Mouse (Mus musculus): ENCODE measurements around the gene Kirrel3. TPM values are rescaled to one million over a fixed set of nuclear protein-coding genes. Genes with fewer than 3 reads are reported as not detected.

The Kirrel3 gene
- polyA plus RNA-seq, 1 experiment from 2014 or later = 2.5 TPM

GRCm38 (mm10) chr9:34704357-34704756 is 218.7 kb downstream of the Kirrel3 start:
- no peak overlapping the region for H3K9ac ChIP-seq (replicated peaks; ENCODE audit: low read length)
- 26% methylated on average over 2 of the region's 2 CpGs for WGBS
- H3K4me3 ChIP-seq (ENCODE audit: low read depth, low read length) = no peak overlapping the region
- no peak overlapping the region for H3K27ac ChIP-seq (replicated peaks; ENCODE audit: low read depth, low read length)
- no peak for ATAC-seq (replicated peaks; ENCODE audit: insufficient number of reproducible peaks, low FRiP score, low TSS enrichment, low read depth)
- H3K9me3 ChIP-seq (replicated peaks; ENCODE audit: control insufficient read depth, low read length) = no peaks in the 10 kb centered on the region
- no peaks in the 10 kb centered on the region for H3K4me1 ChIP-seq (ENCODE audit: control insufficient read depth, insufficient read depth, low read length)
- H3K36me3 ChIP-seq (replicated peaks; ENCODE audit: control insufficient read depth, insufficient read depth, low read depth, low read length) = no peaks in the 10 kb centered on the region
- DNase-seq (ENCODE audit: low spot score) = no peak
- no peaks in the 10 kb centered on the region for H3K27me3 ChIP-seq (ENCODE audit: control insufficient read depth, insufficient read depth, low read length)
- no peak overlapping the region for H3K4me2 ChIP-seq (ENCODE audit: low read depth, low read length)

GRCm38 (mm10) chr9:34706350-34706873 is 220.7 kb downstream of the Kirrel3 start:
- H3K36me3 ChIP-seq (replicated peaks; ENCODE audit: control insufficient read depth, insufficient read depth, low read depth, low read length) = no peaks in the 10 kb centered on the region
- no peak for ATAC-seq (replicated peaks; ENCODE audit: insufficient number of reproducible peaks, low FRiP score, low TSS enrichment, low read depth)
- no peak overlapping the region for H3K9ac ChIP-seq (replicated peaks; ENCODE audit: low read length)
- no peak overlapping the region for H3K4me3 ChIP-seq (ENCODE audit: low read depth, low read length)
- H3K27me3 ChIP-seq (ENCODE audit: control insufficient read depth, insufficient read depth, low read length) = no peaks in the 10 kb centered on the region
- no peaks in the 10 kb centered on the region for H3K9me3 ChIP-seq (replicated peaks; ENCODE audit: control insufficient read depth, low read length)
- DNase-seq (ENCODE audit: low spot score) = no peak
- H3K4me1 ChIP-seq (ENCODE audit: control insufficient read depth, insufficient read depth, low read length) = no peaks in the 10 kb centered on the region
- no peak overlapping the region for H3K27ac ChIP-seq (replicated peaks; ENCODE audit: low read depth, low read length)
- H3K4me2 ChIP-seq (ENCODE audit: low read depth, low read length) = no peak overlapping the region
- WGBS = 34% methylated on average over 4 of the region's 4 CpGs

GRCm38 (mm10) chr9:34708691-34709090 is 223.0 kb downstream of the Kirrel3 start:
- WGBS = 82% methylated on average over 6 of the region's 6 CpGs
- Histone ChIP-seq H3K36me3 (replicated peaks; ENCODE audit: control insufficient read depth, insufficient read depth, low read depth, low read length) (no peaks in the 10 kb centered on the region), H3K4me3 (ENCODE audit: low read depth, low read length) (no peak overlapping the region), H3K9me3 (replicated peaks; ENCODE audit: control insufficient read depth, low read length) (no peaks in the 10 kb centered on the region), H3K4me2 (ENCODE audit: low read depth, low read length) (no peak overlapping the region), H3K4me1 (ENCODE audit: control insufficient read depth, insufficient read depth, low read length) (no peaks in the 10 kb centered on the region), H3K27ac (replicated peaks; ENCODE audit: low read depth, low read length) (no peak overlapping the region), H3K27me3 (ENCODE audit: control insufficient read depth, insufficient read depth, low read length) (no peaks in the 10 kb centered on the region), H3K9ac (replicated peaks; ENCODE audit: low read length) (no peak overlapping the region)
- ATAC-seq (replicated peaks; ENCODE audit: insufficient number of reproducible peaks, low FRiP score, low TSS enrichment, low read depth) (no peak), DNase-seq (ENCODE audit: low spot score) (no peak)

GRCm38 (mm10) chr9:34711996-34712395 is 226.3 kb downstream of the Kirrel3 start:
- DNase-seq (ENCODE audit: low spot score) (no peak), ATAC-seq (replicated peaks; ENCODE audit: insufficient number of reproducible peaks, low FRiP score, low TSS enrichment, low read depth) (no peak)
- Histone ChIP-seq H3K36me3 (replicated peaks; ENCODE audit: control insufficient read depth, insufficient read depth, low read depth, low read length) (no peaks in the 10 kb centered on the region), H3K9ac (replicated peaks; ENCODE audit: low read length) (no peak overlapping the region), H3K4me3 (ENCODE audit: low read depth, low read length) (no peak overlapping the region), H3K9me3 (replicated peaks; ENCODE audit: control insufficient read depth, low read length) (no peaks in the 10 kb centered on the region), H3K27ac (replicated peaks; ENCODE audit: low read depth, low read length) (no peak overlapping the region), H3K4me2 (ENCODE audit: low read depth, low read length) (no peak overlapping the region), H3K4me1 (ENCODE audit: control insufficient read depth, insufficient read depth, low read length) (no peaks in the 10 kb centered on the region), H3K27me3 (ENCODE audit: control insufficient read depth, insufficient read depth, low read length) (no peaks in the 10 kb centered on the region)
- 19% methylated on average over 1 of the region's 1 CpGs for WGBS

GRCm38 (mm10) chr9:34712996-34713395 is 227.3 kb downstream of the Kirrel3 start:
- Histone ChIP-seq H3K27me3 (ENCODE audit: control insufficient read depth, insufficient read depth, low read length) (no peaks in the 10 kb centered on the region), H3K9me3 (replicated peaks; ENCODE audit: control insufficient read depth, low read length) (no peaks in the 10 kb centered on the region), H3K9ac (replicated peaks; ENCODE audit: low read length) (no peak overlapping the region), H3K27ac (replicated peaks; ENCODE audit: low read depth, low read length) (no peak overlapping the region), H3K36me3 (replicated peaks; ENCODE audit: control insufficient read depth, insufficient read depth, low read depth, low read length) (no peaks in the 10 kb centered on the region), H3K4me1 (ENCODE audit: control insufficient read depth, insufficient read depth, low read length) (no peaks in the 10 kb centered on the region), H3K4me3 (ENCODE audit: low read depth, low read length) (no peak overlapping the region), H3K4me2 (ENCODE audit: low read depth, low read length) (no peak overlapping the region)
- ATAC-seq (replicated peaks; ENCODE audit: insufficient number of reproducible peaks, low FRiP score, low TSS enrichment, low read depth) (no peak), DNase-seq (ENCODE audit: low spot score) (no peak)
- WGBS = 77% methylated on average over 4 of the region's 4 CpGs

GRCm38 (mm10) chr9:34713462-34713926 is 227.8 kb downstream of the Kirrel3 start:
- Histone ChIP-seq H3K36me3 (replicated peaks; ENCODE audit: control insufficient read depth, insufficient read depth, low read depth, low read length) (no peaks in the 10 kb centered on the region), H3K9ac (replicated peaks; ENCODE audit: low read length) (no peak overlapping the region), H3K27me3 (ENCODE audit: control insufficient read depth, insufficient read depth, low read length) (no peaks in the 10 kb centered on the region), H3K27ac (replicated peaks; ENCODE audit: low read depth, low read length) (no peak overlapping the region), H3K4me1 (ENCODE audit: control insufficient read depth, insufficient read depth, low read length) (no peaks in the 10 kb centered on the region), H3K9me3 (replicated peaks; ENCODE audit: control insufficient read depth, low read length) (no peaks in the 10 kb centered on the region), H3K4me2 (ENCODE audit: low read depth, low read length) (no peak overlapping the region), H3K4me3 (ENCODE audit: low read depth, low read length) (no peak overlapping the region)
- ATAC-seq (replicated peaks; ENCODE audit: insufficient number of reproducible peaks, low FRiP score, low TSS enrichment, low read depth) (no peak), DNase-seq (ENCODE audit: low spot score) (no peak)
- 88% methylated on average over 4 of the region's 4 CpGs for WGBS

GRCm38 (mm10) chr9:34714996-34715619 is 229.4 kb downstream of the Kirrel3 start:
- no peak for ATAC-seq (replicated peaks; ENCODE audit: insufficient number of reproducible peaks, low FRiP score, low TSS enrichment, low read depth)
- WGBS = 53% methylated on average over 3 of the region's 3 CpGs
- Histone ChIP-seq H3K27ac (replicated peaks; ENCODE audit: low read depth, low read length) (no peak overlapping the region), H3K9me3 (replicated peaks; ENCODE audit: control insufficient read depth, low read length) (no peaks in the 10 kb centered on the region), H3K9ac (replicated peaks; ENCODE audit: low read length) (no peak overlapping the region), H3K4me2 (ENCODE audit: low read depth, low read length) (no peak overlapping the region), H3K36me3 (replicated peaks; ENCODE audit: control insufficient read depth, insufficient read depth, low read depth, low read length) (no peaks in the 10 kb centered on the region), H3K4me1 (ENCODE audit: control insufficient read depth, insufficient read depth, low read length) (no peaks in the 10 kb centered on the region), H3K27me3 (ENCODE audit: control insufficient read depth, insufficient read depth, low read length) (no peaks in the 10 kb centered on the region), H3K4me3 (ENCODE audit: low read depth, low read length) (no peak overlapping the region)
- no peak for DNase-seq (ENCODE audit: low spot score)

- Histone ChIP-seq H3K4me3 (ENCODE audit: low read depth, low read length) (no peak overlapping the region), H3K9ac (replicated peaks; ENCODE audit: low read length) (no peak overlapping the region), H3K36me3 (replicated peaks; ENCODE audit: control insufficient read depth, insufficient read depth, low read depth, low read length) (no peaks in the 10 kb centered on the region), H3K4me2 (ENCODE audit: low read depth, low read length) (no peak overlapping the region), H3K4me1 (ENCODE audit: control insufficient read depth, insufficient read depth, low read length) (no peaks in the 10 kb centered on the region), H3K9me3 (replicated peaks; ENCODE audit: control insufficient read depth, low read length) (no peaks in the 10 kb centered on the region), H3K27me3 (ENCODE audit: control insufficient read depth, insufficient read depth, low read length) (no peaks in the 10 kb centered on the region), H3K27ac (replicated peaks; ENCODE audit: low read depth, low read length) (no peak overlapping the region)
- ATAC-seq (replicated peaks; ENCODE audit: insufficient number of reproducible peaks, low FRiP score, low TSS enrichment, low read depth) = no peak
- DNase-seq (ENCODE audit: low spot score) = no peak
- WGBS = 86% methylated on average over 2 of the region's 2 CpGs
Observed at GRCm38 (mm10) chr9:34716476-34716875, 230.8 kb downstream of the Kirrel3 start.
